Mouse (Mus musculus): ENCODE measurements around the gene Cfdp1.

Gene Cfdp1

DNA sequence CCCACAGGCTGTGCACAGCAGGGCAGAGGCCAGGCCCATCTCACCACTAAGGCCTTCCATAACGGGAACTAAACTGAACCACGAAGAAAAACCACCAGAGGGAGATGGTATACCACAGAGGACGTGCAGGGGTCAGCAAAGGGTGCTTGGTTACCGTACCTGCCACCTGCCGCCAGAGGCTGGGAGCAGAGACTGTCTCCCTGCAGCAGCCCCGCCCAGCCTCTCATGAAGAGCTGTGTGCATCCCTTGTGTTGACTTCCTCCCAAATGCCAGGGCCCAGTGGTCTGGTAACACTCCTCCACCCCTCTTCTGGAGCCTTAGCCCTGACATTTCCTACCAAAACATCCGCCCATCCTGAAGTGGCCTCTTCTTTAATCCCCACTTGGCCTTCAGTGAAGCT lies 114.5 kb downstream of the Cfdp1 start:
- no peak for DNase-seq (ENCODE audit: low spot score)

DNA sequence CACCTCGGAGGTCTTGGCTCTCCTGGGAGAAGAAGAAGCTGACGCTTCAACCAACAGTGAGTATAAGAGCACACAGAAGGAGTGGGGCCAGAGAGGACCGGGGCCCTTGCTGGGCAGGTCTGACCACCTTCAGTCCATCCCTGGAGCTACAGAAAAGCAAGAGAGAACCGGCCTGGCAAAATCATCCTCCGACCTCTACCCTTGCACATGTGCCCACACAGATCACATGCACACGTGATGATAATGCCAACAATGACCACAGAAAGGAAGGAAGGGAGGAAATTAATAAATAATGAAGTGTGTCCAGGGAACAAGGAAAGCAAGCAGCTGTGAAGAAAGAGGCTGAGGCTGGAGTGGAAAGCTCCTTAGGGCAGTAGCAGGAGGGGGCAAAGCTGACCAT lies 115.2 kb downstream of the Cfdp1 start:
- DNase-seq (ENCODE audit: low spot score) = no peak

DNA sequence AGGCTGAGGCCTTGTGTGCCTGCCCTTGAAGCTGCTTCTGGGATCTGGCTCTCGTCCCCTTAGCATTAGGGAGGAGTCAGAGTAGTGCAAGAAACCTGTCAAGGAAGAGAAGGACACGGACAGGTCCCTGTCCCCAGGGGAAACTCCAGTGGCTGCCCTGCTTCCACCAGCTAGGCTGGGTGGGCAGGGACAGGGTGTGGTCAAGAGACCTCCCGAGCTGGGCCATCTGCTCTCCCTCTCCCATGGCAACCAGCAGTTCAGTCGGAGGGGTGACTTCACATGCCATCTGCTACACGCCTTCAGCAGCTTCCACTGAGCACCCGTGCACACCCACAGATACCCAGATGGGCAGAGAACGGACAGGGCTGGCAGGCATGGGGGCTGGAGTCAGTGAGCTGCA lies 117.8 kb downstream of the Cfdp1 start:
- DNase-seq (ENCODE audit: low spot score) = no peak

DNA sequence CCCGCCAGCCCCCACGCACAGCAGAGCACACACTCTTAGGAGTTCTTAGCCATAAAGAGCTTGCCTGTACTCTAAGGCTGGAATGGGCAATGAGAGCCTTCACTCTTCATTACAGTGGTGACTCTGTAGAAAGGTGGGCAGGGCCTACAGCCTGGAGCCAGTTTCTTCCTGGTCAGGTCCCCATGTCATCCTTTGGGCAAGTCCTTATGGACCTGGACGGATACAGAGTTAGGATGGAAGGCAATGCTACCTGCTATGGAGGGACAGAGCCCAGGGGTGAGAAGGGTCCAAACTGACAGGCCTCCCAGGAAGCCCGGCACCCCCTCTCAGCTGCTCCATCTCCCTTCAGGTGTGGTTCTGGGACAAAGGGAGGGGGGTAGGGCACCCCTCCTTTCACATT lies 118.3 kb downstream of the Cfdp1 start:
- DNase-seq (ENCODE audit: low spot score) = no peak

DNA sequence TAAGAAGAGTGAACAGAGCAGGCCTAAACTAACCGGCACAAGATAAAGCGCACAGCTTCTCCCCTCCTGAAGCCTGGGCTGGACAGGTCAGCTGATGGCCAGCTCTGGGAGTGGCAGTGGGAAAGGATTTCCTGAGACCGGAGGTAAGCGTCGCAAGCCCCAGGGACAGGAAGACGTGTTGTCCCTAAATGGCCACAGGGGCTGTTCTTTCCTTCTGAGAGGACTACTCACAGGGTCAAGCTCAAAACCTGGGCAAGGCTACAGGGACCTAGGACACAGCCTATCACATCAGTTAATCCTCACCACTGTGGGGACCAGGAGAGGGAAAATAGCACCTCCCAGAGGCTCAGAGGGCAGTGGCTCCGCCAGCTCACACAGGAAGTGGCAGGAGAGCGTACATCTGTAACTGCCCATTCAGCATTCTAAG lies 118.7 kb downstream of the Cfdp1 start:
- DNase-seq (ENCODE audit: low spot score) = peak; percentile 77

DNA sequence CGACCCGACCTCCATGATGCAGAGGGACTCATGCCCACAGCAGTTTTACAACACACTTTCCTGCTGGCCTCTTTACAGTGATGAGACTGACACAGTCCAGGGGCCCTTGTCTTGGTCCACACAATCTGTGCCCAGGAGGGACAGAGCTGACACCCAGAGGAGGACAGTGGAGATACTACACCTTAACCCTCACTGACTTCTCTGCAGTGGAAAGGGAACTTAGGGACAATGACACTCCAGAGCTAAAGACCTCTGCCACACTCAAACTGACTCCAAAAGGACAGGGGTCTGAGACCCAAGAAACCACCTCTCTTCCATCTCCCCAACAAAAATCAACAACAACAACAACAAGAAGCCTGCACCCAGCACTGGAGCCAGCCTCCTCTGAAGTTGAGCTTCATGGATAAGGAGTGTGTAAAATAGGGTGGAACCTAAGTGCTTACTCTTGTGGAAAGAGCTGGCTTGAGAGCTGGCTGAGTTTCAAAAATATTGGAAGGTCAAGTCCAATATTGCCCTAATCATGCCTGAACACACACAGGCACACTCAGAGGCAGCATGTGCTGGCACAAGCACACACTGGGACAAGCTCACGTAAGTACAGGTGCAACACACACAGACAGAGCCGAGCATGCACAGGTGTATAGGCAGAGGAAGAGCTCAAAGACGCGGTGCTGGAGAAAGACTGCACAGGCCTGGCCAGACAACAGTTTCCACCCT lies 119.7 kb downstream of the Cfdp1 start:
- DNase-seq (ENCODE audit: low spot score) = peak; percentile 59

DNA sequence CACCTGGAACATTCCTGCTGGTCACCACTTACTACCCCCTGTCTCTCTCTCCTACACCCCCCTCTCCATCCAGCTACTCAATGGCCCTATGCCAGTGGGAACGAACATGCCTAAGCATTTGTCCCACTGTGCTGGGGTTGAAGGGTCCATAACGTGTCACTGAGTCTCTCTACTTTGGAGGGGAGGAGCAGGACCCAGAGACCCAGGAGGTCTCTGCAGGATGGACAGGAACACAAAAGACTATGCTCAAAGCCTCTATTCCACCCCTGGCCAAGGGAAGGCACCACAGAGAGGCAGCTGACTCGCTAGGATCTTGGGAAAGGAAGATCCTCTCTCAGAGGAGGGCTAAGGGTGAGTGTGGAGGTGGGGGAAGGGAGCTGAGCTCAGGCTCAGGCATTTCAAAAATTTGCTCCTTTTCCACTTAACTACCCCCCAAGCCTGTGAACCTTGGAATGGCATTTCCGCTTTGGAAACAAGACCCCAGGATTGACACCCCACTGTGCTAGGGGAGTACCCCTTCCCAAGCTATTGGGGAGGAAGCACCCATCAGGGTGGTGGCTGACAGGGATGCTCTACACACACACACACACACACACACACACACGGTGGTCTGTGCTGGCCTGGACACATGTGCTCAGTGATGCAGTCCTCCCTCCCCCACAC lies 120.4 kb downstream of the Cfdp1 start:
- no peak for DNase-seq (ENCODE audit: low spot score)

DNA sequence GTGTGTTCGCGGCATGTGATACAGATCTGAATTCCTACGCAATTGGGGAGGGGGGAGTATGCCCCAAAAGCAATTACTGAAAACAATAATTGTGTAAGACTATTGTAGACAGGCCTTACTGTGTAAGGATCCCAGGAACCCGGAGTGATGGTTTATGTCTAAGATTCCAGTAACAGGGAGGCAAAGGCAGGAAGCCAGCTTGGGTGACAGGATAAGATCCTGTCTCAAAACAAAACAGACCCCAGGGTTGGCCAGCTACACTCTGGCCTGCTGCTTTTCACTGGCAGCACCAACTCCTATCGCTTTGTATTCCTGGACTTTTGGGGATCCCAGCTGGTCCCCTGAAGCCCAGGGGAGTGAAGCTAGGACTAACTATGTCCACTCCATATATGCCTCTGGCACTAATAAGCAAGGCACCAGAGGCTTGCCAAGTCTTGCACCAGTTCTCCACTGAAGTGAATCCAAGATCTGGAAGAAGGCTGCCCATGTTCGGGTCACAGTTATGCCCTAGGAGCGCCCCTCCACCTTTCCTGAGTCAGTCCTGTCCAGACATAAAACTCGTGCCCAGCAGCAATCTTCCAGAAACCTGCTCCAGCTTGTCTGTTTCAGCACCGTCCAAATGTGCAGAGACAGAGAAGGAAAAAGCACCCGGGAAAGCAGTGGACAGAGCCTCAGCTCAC lies 121.5 kb downstream of the Cfdp1 start:
- no peak for DNase-seq (ENCODE audit: low spot score)

DNA sequence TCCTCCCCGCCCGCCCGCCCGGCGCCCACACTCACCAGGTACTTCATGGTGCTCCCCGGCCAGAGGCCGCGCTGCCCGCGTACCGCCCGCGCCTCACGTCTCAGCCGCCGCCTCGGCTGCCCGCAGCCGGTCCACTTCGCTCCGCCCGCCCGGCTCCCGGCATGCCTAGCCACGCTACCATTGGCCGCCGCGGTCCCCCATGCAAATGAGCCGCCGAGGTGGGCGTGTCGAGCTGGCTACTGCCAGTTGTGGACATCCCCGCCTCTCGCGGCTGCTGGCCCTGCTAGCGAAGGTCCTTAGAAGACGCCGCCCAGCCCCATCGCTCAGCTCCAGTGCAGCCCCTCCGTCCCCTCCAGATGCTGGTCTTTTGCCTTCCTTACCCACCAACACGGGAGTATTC lies 122.1 kb downstream of the Cfdp1 start:
- peak; percentile 97 for DNase-seq (ENCODE audit: low spot score)

DNA sequence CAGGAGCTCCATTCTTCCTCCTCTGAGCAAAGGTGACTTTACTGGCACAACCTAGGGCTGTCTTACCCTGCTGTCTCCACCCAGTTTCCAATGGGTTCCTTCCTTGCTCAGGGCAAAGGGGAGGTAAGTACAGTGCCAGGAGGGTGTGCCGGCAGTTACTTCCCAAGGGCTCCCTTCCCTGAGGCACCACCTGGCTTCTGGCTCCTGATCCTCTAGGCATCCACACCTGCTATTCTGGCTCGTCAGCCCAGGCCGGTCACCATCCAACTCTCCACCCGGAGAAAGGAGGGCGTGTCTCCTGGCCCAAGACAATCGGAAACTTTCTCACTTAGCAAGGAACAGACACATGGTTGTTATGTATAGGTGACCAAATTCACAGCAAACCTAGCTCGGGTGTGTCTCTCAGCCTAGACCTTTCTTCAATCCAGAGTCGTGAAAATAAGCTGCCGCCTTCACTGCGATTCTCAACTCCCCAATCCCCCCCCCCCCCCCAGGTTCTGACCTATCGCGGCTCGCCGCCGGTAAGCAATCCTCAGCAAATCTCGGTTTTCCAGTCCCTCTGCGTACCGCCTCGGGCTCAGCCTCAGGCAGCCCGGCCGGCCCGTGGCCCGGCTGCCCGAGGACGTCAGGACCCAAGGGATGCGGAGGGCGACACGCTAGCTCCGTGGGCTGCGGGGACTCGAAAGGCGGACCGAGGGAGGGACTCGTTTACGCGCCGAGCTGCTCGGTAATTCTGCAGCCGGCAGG lies 122.7 kb downstream of the Cfdp1 start:
- peak; percentile 57 for DNase-seq (ENCODE audit: low spot score)

DNA sequence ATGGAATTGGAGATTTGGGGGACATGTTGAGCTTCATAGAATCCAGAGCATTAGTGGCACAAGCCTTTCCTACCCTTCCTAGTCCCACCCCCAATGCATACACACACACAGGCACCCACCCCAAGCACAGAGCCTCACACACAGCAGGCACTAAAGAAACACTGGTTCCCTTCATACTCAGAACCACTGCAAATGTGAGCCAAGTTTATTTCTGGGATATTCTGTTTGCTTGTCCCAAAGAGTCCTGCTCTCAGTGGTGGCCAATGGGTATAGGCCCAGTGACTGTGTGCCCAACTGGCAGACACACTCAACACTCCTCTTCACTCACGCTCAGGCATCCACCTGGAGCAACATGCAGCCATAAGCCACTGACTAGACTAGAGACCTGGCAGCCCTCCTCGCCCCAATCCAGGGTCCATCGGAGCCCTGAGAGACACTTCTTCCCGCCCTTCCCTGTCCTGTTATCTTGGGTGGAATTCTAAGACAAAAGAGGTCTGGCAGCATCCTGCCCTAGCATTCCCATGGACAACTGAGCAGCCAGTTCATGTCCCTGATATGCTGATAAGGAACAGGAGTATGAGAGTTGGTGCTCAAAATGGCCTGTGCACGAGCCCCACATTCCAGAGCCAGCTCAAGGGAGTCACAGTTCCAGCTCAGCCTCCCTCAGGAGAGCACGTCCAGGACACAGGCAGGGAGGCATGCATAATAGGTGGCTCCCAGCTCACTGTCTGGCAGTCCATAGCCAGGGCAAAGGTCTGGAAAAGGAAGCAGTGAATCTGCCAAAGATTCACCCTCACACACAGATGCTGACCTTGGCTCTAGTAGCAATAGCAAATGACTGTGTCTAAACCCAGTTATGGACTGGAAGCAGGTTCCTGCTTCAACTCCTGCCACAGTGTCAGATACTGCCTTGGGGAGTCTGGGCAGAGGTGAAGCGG lies 124.6 kb downstream of the Cfdp1 start:
- no peak for DNase-seq (ENCODE audit: low spot score)

DNA sequence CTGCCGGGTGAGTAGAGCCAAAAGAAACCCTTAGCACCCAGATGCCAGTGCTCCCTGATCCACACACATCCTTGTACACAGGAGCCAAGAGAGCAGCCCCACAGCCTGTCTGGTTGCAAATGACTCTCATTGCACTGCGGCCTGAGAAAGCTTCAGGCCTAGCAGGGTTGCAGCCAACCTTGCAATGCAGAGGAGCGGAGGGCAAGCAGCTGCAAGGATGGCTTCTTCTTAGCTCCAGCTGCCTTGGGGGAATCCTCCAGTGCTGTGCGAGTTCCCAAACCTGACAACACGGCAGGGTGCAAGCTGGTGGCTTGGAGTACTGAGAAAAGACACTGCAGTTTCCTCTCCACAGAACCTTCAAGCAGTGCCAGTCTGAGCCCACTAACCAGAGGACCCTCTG lies 125.6 kb downstream of the Cfdp1 start:
- DNase-seq (ENCODE audit: low spot score) = no peak

DNA sequence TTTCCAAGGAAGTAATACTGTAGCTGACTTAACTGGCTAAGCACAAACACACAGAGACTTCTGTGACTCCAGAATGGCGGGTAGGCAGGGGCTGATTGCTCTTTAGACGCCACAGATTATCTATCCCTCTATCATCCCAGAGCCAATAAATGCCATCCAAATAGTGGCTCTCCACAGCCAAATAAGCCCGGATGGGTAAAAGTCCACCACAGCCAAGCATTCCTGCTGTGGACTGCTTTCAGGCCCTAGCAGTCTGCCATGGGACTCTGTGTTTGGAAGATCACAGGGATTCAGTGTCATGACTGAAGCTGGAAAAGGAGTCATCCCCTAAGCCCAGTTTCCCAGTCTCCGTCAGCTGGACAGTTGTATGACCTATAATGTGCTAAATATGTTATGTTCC lies 126.5 kb downstream of the Cfdp1 start:
- no peak for DNase-seq (ENCODE audit: low spot score)

DNA sequence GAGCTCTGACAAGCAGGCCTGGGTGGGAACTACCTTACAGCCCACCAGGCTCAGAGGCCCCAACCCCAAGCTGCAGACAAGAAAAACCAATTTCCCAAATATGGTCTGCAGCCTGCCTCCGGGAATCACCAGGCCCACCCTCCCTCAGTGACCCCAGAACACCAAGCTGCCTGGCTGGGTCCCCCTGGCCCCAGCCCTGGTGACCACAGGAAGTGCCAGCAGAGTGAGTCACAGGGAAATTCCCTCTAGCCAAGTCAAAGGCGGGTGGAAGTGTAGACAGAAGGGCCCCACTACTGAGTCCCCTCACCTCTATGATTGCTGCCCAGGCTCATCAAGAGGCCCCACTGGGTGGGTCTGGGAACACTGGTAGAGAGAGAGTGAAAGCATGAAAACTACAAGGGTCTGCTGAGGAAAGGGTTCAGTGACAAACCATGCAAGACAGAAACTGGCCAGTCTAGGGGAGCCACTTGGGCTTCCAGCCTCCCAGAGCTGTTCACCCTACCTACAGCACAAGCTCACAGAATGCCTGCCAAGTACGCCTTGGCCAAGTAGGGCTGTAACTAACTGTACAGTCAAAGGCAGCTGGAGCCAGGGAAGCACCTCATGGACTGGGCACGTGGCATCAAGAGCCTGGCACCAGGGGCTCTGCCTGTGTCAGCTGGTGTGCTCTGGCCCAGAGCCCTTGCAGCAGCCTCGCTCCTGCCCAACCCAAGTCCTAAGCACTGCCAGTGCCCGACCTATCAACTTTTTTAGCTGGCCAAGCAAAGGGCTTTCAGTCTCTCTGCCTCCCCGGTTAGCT lies 127.8 kb downstream of the Cfdp1 start:
- peak; percentile 88 for DNase-seq (ENCODE audit: low spot score)

DNA sequence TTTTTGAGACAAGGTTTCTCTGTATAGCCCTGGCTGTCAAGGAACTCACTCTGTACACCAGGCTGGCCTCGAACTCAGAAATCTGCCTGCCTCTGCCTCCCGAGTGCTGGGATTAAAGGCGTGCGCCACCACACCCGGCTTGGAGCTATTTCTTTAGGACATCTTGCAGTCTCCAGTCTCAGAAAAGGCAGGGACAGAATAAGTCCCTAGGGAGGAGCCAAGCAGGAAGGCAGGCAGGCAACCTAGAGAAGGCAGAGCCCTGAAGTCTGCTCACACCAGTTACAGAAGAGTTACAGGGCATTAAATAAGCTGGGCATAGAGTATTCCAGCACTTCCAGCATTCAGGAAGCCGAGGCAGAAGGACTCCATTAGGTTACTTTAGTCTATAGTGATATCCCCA lies 128.8 kb downstream of the Cfdp1 start:
- no peak for DNase-seq (ENCODE audit: low spot score)

DNA sequence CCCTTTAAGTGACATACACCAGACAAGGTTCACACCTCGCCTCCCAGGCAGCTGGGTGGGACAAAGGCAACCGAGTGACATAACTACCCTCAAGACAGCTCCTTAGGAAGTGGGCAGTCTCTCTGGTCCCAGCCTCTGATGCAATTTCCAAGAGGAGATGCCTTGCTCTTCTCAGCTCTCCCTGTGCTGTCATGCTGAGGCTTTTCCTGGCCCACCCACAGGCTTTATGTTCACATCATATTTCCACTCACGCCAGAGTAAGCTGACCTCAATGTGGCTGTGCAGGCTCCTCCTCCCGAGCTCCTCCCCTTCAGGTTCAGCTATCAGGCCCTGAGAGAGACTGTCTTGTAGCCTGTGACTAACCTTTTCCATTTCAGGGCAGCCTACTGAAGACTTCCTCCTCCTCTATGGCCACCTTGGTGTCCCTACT lies 134.0 kb downstream of the Cfdp1 start:
- no peak for DNase-seq (ENCODE audit: low spot score)

DNA sequence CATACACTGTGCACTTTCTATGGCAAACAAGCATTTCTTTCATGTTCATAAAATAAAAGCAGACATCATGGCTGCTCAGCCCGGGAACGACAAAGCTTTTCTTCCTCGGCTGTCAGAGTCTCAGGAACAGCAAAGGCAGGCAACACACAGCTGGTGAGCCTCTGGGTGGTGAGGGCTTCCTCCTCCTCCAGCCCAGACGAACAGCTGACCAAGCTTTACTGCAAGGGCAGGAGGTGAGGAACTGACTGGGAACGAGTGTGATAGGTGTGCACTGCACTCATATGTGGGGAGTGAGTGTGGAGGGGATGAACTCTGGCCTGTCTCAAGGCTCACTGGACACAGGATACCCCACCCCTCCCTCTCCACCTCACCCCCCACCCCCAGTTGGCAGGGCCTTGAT lies 135.2 kb downstream of the Cfdp1 start:
- no peak for DNase-seq (ENCODE audit: low spot score)
